Comparison of ENCODE assay signal across 10 mouse cellular contexts in the genomic region with DNA sequence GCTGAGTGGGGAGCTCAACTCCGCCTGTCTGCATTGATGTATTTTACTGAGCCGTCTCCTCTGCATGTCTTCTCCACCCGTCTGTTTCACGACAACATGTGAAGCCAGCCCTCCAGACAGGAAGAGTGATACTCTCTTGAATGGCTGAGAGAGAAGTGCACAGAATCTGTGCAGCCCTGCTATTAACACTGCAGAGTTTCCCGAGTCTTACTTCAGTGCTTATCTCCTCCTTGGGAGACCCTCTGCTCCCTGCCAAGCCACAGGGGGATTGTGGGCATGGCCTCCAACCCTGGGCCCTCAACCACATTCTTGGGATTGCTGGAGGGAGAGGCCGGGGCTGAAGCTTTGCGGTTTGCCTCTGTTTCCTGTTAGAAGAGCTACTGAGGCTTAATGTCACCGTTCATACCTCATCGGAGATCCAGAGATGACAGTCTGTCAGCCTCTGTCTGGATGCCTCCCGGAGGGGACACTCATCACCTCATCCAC.
DNase-seq lines count a peak whose midpoint lies in the region; ATAC-seq lines count a peak whose summit lies in the region.
"Had no signal": no experiment of that assay in that cellular context is flagged by ENCODE, and none has a peak within 500 bp of the region (broad histone marks: within the 10 kb centered on the region; RNA-seq: fewer than 3 reads in every experiment).

No protein-coding gene starts in this region.

- H3K36me3 ChIP-seq in lung, embryonic 16.5 days (ENCODE audit: control insufficient read depth, insufficient read depth, low read length): no peaks in the 10 kb centered on the region
- H3K36me3 ChIP-seq in embryonic facial prominence, embryonic 10.5 days (replicated peaks): no peaks in the 10 kb centered on the region
- H3K36me3 ChIP-seq in limb, embryonic 11.5 days (ENCODE audit: control insufficient read depth, insufficient read depth, low read length): no peaks in the 10 kb centered on the region
- H3K36me3 ChIP-seq: liver, embryonic 15.5 days had no signal

- peaks cover 38% of the 10 kb centered on the region for H3K4me1 ChIP-seq in lung, embryonic 16.5 days (replicated peaks; ENCODE audit: control insufficient read depth, insufficient read depth, low read length)
- H3K4me1 ChIP-seq in embryonic facial prominence, embryonic 10.5 days: peaks cover 64% of the 10 kb centered on the region
- peaks cover 29% of the 10 kb centered on the region for H3K4me1 ChIP-seq in limb, embryonic 11.5 days (ENCODE audit: control insufficient read depth, insufficient read depth, low read length)
- H3K4me1 ChIP-seq: liver, embryonic 15.5 days had no signal

- no peak for DNase-seq in lung, postnatal 14 days
- no peak for DNase-seq in embryonic facial prominence, embryonic 10.5 days (ENCODE audit: low spot score)
- no peak for DNase-seq in limb, embryonic 11.5 days (ENCODE audit: low spot score)
- peak; percentile 71 for DNase-seq in thymus, postnatal 14 days
- DNase-seq in layer of hippocampus, adult 9-11 months: no peak
- no peak for DNase-seq in lung, postnatal 10 days
- DNase-seq: gastrocnemius, postnatal 25 days; kidney, postnatal 36 days had no signal

- no peaks in the 10 kb centered on the region for H3K9me3 ChIP-seq in lung, embryonic 16.5 days (ENCODE audit: control insufficient read depth, low read length)
- no peaks in the 10 kb centered on the region for H3K9me3 ChIP-seq in embryonic facial prominence, embryonic 10.5 days
- H3K9me3 ChIP-seq in limb, embryonic 11.5 days (ENCODE audit: control insufficient read depth, low read length): no peaks in the 10 kb centered on the region
- H3K9me3 ChIP-seq: liver, embryonic 15.5 days had no signal

- H3K27me3 ChIP-seq in lung, embryonic 16.5 days (ENCODE audit: control insufficient read depth, insufficient read depth, low read depth, low read length): no peaks in the 10 kb centered on the region
- H3K27me3 ChIP-seq in embryonic facial prominence, embryonic 10.5 days (replicated peaks; ENCODE audit: low read depth, poor library complexity, severe bottlenecking): no peaks in the 10 kb centered on the region
- H3K27me3 ChIP-seq in limb, embryonic 11.5 days (ENCODE audit: control insufficient read depth, insufficient read depth, low read length): no peaks in the 10 kb centered on the region
- H3K27me3 ChIP-seq: liver, embryonic 15.5 days had no signal

- no peak overlapping the region for H3K4me3 ChIP-seq in lung, embryonic 16.5 days (ENCODE audit: low read length)
- H3K4me3 ChIP-seq in embryonic facial prominence, embryonic 10.5 days: no peak overlapping the region
- H3K4me3 ChIP-seq in limb, embryonic 11.5 days (ENCODE audit: low read depth, low read length): no peak overlapping the region
- H3K4me3 ChIP-seq: liver, embryonic 15.5 days had no signal

- WGBS in lung, embryonic 16.5 days: 6% methylated on average over 10 of the region's 10 CpGs
- 45% methylated on average over 10 of the region's 10 CpGs for WGBS in embryonic facial prominence, embryonic 10.5 days
- WGBS in limb, embryonic 11.5 days: 35% methylated on average over 10 of the region's 10 CpGs

- H3K4me2 ChIP-seq in lung, embryonic 16.5 days (ENCODE audit: low read depth, low read length): no peak overlapping the region
- H3K4me2 ChIP-seq in limb, embryonic 11.5 days (ENCODE audit: low read depth, severe bottlenecking): no peak overlapping the region
- H3K4me2 ChIP-seq: liver, embryonic 15.5 days had no signal

- no peak overlapping the region for H3K9ac ChIP-seq in lung, embryonic 16.5 days (ENCODE audit: low read length)
- no peak overlapping the region for H3K9ac ChIP-seq in limb, embryonic 11.5 days (ENCODE audit: low read length)
- H3K9ac ChIP-seq: liver, embryonic 15.5 days had no signal

- peak; percentile 5; the same call in 1 of the 2 replicates for ATAC-seq in lung, embryonic 16.5 days (ENCODE audit: low read depth)
- no peak for ATAC-seq in limb, embryonic 11.5 days (ENCODE audit: insufficient number of reproducible peaks, low FRiP score, low TSS enrichment, low read depth)

- H3K27ac ChIP-seq in lung, embryonic 16.5 days (ENCODE audit: low read length): peak overlapping the region; percentile 50
- peak overlapping the region; percentile 45 for H3K27ac ChIP-seq in embryonic facial prominence, embryonic 10.5 days (replicated peaks)
- H3K27ac ChIP-seq in limb, embryonic 11.5 days (replicated peaks; ENCODE audit: low read depth, low read length): peak overlapping the region; percentile 48; the same call in 1 of the 2 replicates
- H3K27ac ChIP-seq: liver, embryonic 15.5 days had no signal
